Mouse (Mus musculus) CH12.LX (cell line): ENCODE measurements around the gene Tbc1d23. TPM values are rescaled to one million over a fixed set of nuclear protein-coding genes. Genes with fewer than 3 reads are reported as not detected.
A peak's percentile ranks its signal among the peaks of the same experiment; 100 is the strongest.

ENCODE experiments used
- DNase-seq: peaks from one replicate; pipeline ENCODE4 v3.0.0-alpha.2; 2013; ENCODE audit errors: extremely low read depth
- H3K27ac ChIP-seq: 2 replicates; pipeline ENCODE4 v1.5.1; 2012; ENCODE audit warnings: low read depth, mild to moderate bottlenecking, control low read depth, moderate library complexity; ENCODE audit not compliant: insufficient read depth
- H3K27me3 ChIP-seq: replicated peaks from 2 replicates; pipeline ENCODE3; 2012; ENCODE audit warnings: inconsistent platforms
- H3K36me3 ChIP-seq, 2 experiments: replicated peaks in 1 of 2; 2 replicates each; pipeline versions ENCODE3 to v1.6.1; 2012; ENCODE audit warnings: inconsistent platforms in 1 of 2, low read length in 1 of 2, mild to moderate bottlenecking in 1 of 2, mixed read lengths in 1 of 2, moderate library complexity in 1 of 2; ENCODE audit not compliant: control insufficient read depth in 1 of 2, insufficient read depth in 1 of 2
- H3K4me1 ChIP-seq, 2 experiments: 2 replicates each; pipeline ENCODE4 v1.6.1; 2012; ENCODE audit warnings: inconsistent platforms in 1 of 2, moderate library complexity in 1 of 2; ENCODE audit not compliant: insufficient read depth in 2 of 2, control insufficient read depth in 1 of 2
- H3K4me2 ChIP-seq: 2 replicates; pipeline ENCODE4 v1.6.1; 2012; ENCODE audit warnings: low read depth, mild to moderate bottlenecking, control low read depth; ENCODE audit not compliant: poor library complexity, insufficient read depth, severe bottlenecking
- H3K4me3 ChIP-seq, 3 experiments: fragments of 150-350 bp in 1 of 3; sonication (generic) in 1 of 3; replicated peaks in 1 of 3; 2 replicates each; pipeline versions ENCODE3 to v1.5.1; 2011 to 2012; ENCODE audit warnings: low read depth in 2 of 3, low read length in 2 of 3, mild to moderate bottlenecking in 2 of 3, moderate library complexity in 2 of 3, control low read depth in 1 of 3, improper control_type of control experiment in 1 of 3, inconsistent platforms in 1 of 3, mixed read lengths in 1 of 3; ENCODE audit not compliant: poor library complexity in 1 of 3
- H3K79me2 ChIP-seq: replicated peaks from 2 replicates; pipeline ENCODE4 v1.6.1; 2012; ENCODE audit warnings: mild to moderate bottlenecking, moderate library complexity; ENCODE audit not compliant: control insufficient read depth, poor library complexity, insufficient read depth, severe bottlenecking; ENCODE audit errors: extremely low read depth
- H3K9ac ChIP-seq: 2 replicates; pipeline ENCODE4 v1.6.1; 2012; ENCODE audit warnings: low read depth, mild to moderate bottlenecking, control low read depth, moderate library complexity; ENCODE audit not compliant: insufficient read depth
- H3K9me3 ChIP-seq: replicated peaks from 2 replicates; pipeline ENCODE3; 2012; ENCODE audit warnings: low read length, inconsistent platforms, mixed read lengths
- BHLHE40 ChIP-seq: IDR thresholded peaks from 2 replicates; pipeline ENCODE4 v1.6.1; 2011; ENCODE audit warnings: mild to moderate bottlenecking, low read depth, low read length, improper control_type of control experiment
- CHD1 ChIP-seq: IDR thresholded peaks from 2 replicates; pipeline ENCODE4 v1.6.1; 2012; ENCODE audit warnings: low read depth, low read length, improper control_type of control experiment, inconsistent platforms
- CHD2 ChIP-seq: IDR thresholded peaks from 2 replicates; pipeline ENCODE4 v1.6.1; 2011; ENCODE audit warnings: low read length, improper control_type of control experiment
- CTCF ChIP-seq, 2 experiments: IDR thresholded peaks in 1 of 2; conservative IDR thresholded peaks in 1 of 2; 2 replicates each; pipeline ENCODE4 v1.5.1; 2011 to 2012; ENCODE audit warnings: low read depth in 2 of 2, low read length in 2 of 2, improper control_type of control experiment in 1 of 2, inconsistent platforms in 1 of 2, mild to moderate bottlenecking in 1 of 2, moderate library complexity in 1 of 2
- E2F4 ChIP-seq: IDR thresholded peaks from 2 replicates; pipeline ENCODE4 v1.6.1; 2011; ENCODE audit warnings: low read depth, low read length, improper control_type of control experiment; ENCODE audit not compliant: insufficient replicate concordance
- ELF1 ChIP-seq: IDR thresholded peaks from 2 replicates; pipeline ENCODE4 v1.6.1; 2014; ENCODE audit warnings: low read depth, mild to moderate bottlenecking, inconsistent platforms, low read length, improper control_type of control experiment
- EP300 ChIP-seq: IDR thresholded peaks from 2 replicates; pipeline ENCODE4 v1.6.1; 2011; ENCODE audit warnings: low read length, improper control_type of control experiment
- GABPA ChIP-seq: IDR thresholded peaks from 2 replicates; pipeline ENCODE4 v1.6.1; 2012; ENCODE audit warnings: low read depth, low read length, improper control_type of control experiment, inconsistent platforms; ENCODE audit not compliant: insufficient replicate concordance
- HCFC1 ChIP-seq: IDR thresholded peaks from 2 replicates; pipeline ENCODE4 v1.6.1; 2012; ENCODE audit warnings: low read depth, mild to moderate bottlenecking, inconsistent platforms, low read length, improper control_type of control experiment
- JUN ChIP-seq: IDR thresholded peaks from 2 replicates; pipeline ENCODE4 v1.6.1; 2011; ENCODE audit warnings: low read depth, mild to moderate bottlenecking, low read length, improper control_type of control experiment, moderate library complexity; ENCODE audit not compliant: insufficient read depth
- JUND ChIP-seq: conservative IDR thresholded peaks from 2 replicates; pipeline ENCODE4 v1.6.1; 2011; ENCODE audit warnings: low read depth, low read length, improper control_type of control experiment
- MAFK ChIP-seq: IDR thresholded peaks from 2 replicates; pipeline ENCODE4 v1.6.1; 2011; ENCODE audit warnings: low read length, improper control_type of control experiment; ENCODE audit not compliant: insufficient replicate concordance
- MAX ChIP-seq: IDR thresholded peaks from 2 replicates; pipeline ENCODE4 v1.6.1; 2011; ENCODE audit warnings: low read length, improper control_type of control experiment
- MAZ ChIP-seq: IDR thresholded peaks from 2 replicates; pipeline ENCODE4 v1.6.1; 2012; ENCODE audit warnings: low read depth, mild to moderate bottlenecking, inconsistent platforms, low read length, improper control_type of control experiment, moderate library complexity
- MEF2A ChIP-seq: IDR thresholded peaks from 2 replicates; pipeline ENCODE4 v1.6.1; 2014; ENCODE audit warnings: low read depth, mild to moderate bottlenecking, inconsistent platforms, low read length, improper control_type of control experiment, borderline replicate concordance
- MXI1 ChIP-seq: IDR thresholded peaks from 2 replicates; pipeline ENCODE4 v1.6.1; 2011; ENCODE audit warnings: mild to moderate bottlenecking, low read depth, low read length, improper control_type of control experiment
- MYC ChIP-seq: IDR thresholded peaks from 2 replicates; pipeline ENCODE4 v1.6.1; 2011; ENCODE audit warnings: low read depth, mild to moderate bottlenecking, improper control_type of control experiment, low read length
- POLR2A ChIP-seq: IDR thresholded peaks from 2 replicates; pipeline ENCODE4 v1.6.1; 2011; ENCODE audit warnings: low read depth, mild to moderate bottlenecking, improper control_type of control experiment, low read length
- POLR2AphosphoS2 ChIP-seq: IDR thresholded peaks from 2 replicates; pipeline ENCODE4 v1.6.1; 2011; ENCODE audit warnings: low read depth, low read length, improper control_type of control experiment
- RAD21 ChIP-seq: IDR thresholded peaks from 2 replicates; pipeline ENCODE4 v1.6.1; 2011; ENCODE audit warnings: low read depth, mild to moderate bottlenecking, low read length, improper control_type of control experiment, moderate library complexity
- RCOR1 ChIP-seq: conservative IDR thresholded peaks from 2 replicates; pipeline ENCODE4 v1.6.1; 2012; ENCODE audit warnings: low read depth, mild to moderate bottlenecking, inconsistent platforms, low read length, improper control_type of control experiment
- TCF12 ChIP-seq: IDR thresholded peaks from 2 replicates; pipeline ENCODE4 v1.6.1; 2014; ENCODE audit warnings: low read depth, mild to moderate bottlenecking, inconsistent platforms, low read length, improper control_type of control experiment
- UBTF ChIP-seq: IDR thresholded peaks from 2 replicates; pipeline ENCODE4 v1.6.1; 2012; ENCODE audit warnings: low read depth, mild to moderate bottlenecking, inconsistent platforms, low read length, improper control_type of control experiment, moderate library complexity
- USF1 ChIP-seq: IDR thresholded peaks from 2 replicates; pipeline ENCODE4 v1.6.1; 2014; ENCODE audit warnings: low read depth, mild to moderate bottlenecking, inconsistent platforms, low read length, improper control_type of control experiment
- USF2 ChIP-seq: conservative IDR thresholded peaks from 2 replicates; pipeline ENCODE4 v1.6.1; 2011; ENCODE audit warnings: low read depth, low read length, improper control_type of control experiment
- ZC3H11A ChIP-seq: IDR thresholded peaks from 2 replicates; pipeline ENCODE4 v1.6.1; 2012; ENCODE audit warnings: low read depth, mild to moderate bottlenecking, inconsistent platforms, low read length, improper control_type of control experiment
- ZKSCAN1 ChIP-seq: IDR thresholded peaks from 2 replicates; pipeline ENCODE4 v1.6.1; 2012; ENCODE audit warnings: low read depth, inconsistent platforms, low read length, improper control_type of control experiment, borderline replicate concordance
- ZMIZ1 ChIP-seq: IDR thresholded peaks from 2 replicates; pipeline ENCODE4 v1.6.1; 2012; ENCODE audit warnings: low read depth, mild to moderate bottlenecking, inconsistent platforms, low read length, improper control_type of control experiment
- ZNF384 ChIP-seq: IDR thresholded peaks from 2 replicates; pipeline ENCODE4 v1.6.1; 2012; ENCODE audit warnings: low read depth, low read length, improper control_type of control experiment, inconsistent platforms
- dilution Hi-C: fragments of 300-500 bp; cut with MboI; formaldehyde crosslinking; loops from 2 replicates; pipeline ENCODE4 v1.14.3; 2020; ENCODE audit warnings: low sequenced_read_pairs; ENCODE audit not compliant: extremely low pct_unique_long_range_greater_than_20kb, extremely low pct_ligation_motif_present
- in situ Hi-C: fragments of 300-500 bp; cut with MboI; formaldehyde crosslinking; loops from 3 replicates; pipeline ENCODE4 v1.14.3; 2019; ENCODE audit warnings: low sequenced_read_pairs, low pct_ligation_motif_present, low pct_unique_long_range_greater_than_20kb, mixed read lengths
- polyA plus RNA-seq: library from polyadenylated mRNA; unstranded; fragments of >175 nt; gene quantifications from 2 replicates; pipeline ENCODE4 v1.2.1, GENCODE M21; 2012; ENCODE audit warnings: low read depth; ENCODE audit not compliant: insufficient read length
- total RNA-seq, 2 experiments: library from RNA; depleted of rRNA; stranded (reverse); fragments of 300-350 nt in 1 of 2; fragments of >200 nt in 1 of 2; gene quantifications; 2 replicates each; pipeline ENCODE4 v1.2.3; 2012 to 2014

The Tbc1d23 gene
- total and polyA plus RNA-seq, 3 experiments, result 21.2 to 38.8 (median 31.5) TPM

- no peak overlapping the region for H3K27ac ChIP-seq
Measured at GRCm38 (mm10) chr16:57167514-57167912, 63.8 kb downstream of the Tbc1d23 start.

DNA sequence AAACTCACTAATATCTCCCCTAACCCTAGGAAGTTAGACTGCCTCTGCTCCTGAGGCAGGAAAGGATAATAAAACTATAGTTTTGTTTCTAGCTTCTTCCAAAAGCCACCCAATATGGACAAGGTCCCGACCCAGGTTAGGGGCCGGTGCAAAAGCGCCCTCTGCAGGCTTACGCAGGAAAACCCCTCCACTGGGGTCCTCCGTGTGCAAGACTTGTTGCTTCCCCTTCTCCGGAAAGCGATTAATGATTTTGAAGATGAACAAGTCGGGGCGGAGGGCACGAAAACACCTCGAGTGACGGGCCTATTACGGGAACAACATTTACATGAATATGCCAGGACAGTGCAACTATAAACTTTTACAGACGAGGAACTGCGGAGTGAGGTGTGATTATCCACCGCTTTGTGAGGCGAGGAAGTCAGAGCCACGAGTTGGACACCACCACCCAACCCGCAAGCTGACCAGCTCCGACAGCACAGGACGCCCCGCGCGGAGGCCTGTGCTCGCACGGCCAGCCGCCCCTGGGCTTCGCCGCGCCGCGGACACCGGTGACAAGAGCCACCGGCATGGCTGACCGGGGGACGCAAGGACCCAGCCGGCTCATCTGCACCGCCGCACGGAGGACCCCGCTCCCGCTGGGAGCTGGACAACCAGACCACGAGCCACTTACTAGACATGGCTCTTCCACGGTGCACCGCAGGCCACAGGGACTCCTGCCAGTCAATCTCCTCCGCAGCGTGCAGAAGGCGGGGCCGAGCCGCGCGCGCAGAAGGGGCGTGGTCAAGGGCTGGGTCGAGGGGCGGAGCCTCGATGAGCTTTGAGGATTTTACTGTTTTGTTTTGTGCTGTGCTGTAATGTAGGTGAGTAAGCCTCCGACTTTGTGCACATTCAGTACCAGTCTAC is 64.4 kb downstream of the Tbc1d23 start, which contains the start of gene Nit2:
Nit2 (minus strand) TSS at position 731 of the 903 bp plus-strand sequence.
- Histone ChIP-seq H3K4me1 (peaks cover 5 to 28% of the 10 kb centered on the region in 2 experiments), H3K4me3 (peak within 1 kb of the TSS; percentile 83 to 96 (median 88)), H3K9ac (peak within 1 kb of the TSS; percentile 82), H3K27me3 (no peaks in the 10 kb centered on the region), H3K27ac (peak within 1 kb of the TSS; percentile 80), H3K79me2 (peaks cover 10% of the 10 kb centered on the region), H3K9me3 (no peaks in the 10 kb centered on the region), H3K36me3 (peaks cover 24 to 67% of the 10 kb centered on the region in 2 experiments), H3K4me2 (peak within 1 kb of the TSS; percentile 66; the same call in 1 of the 2 replicates)
- in situ Hi-C loops, result loop anchor here (5.0 kb wide), 1 partner anchor 45 kb away; the partner anchor contains the start of gene Tomm70a
- DNase-seq, result peak; percentile 91
- dilution Hi-C loops, result no loop called here
- TF ChIP-seq MAFK (no peak), RCOR1 (no peak), BHLHE40 (peak; percentile 22; the same call in 1 of the 2 replicates), CHD1 (0 out of 2 replicates have a peak, but pooled peaks have one; percentile 85), ZNF384 (no peak), JUND (no peak), GABPA (no peak), MXI1 (peak; percentile 73; the same call in 1 of the 2 replicates), MAX (peak; percentile 67; the same call in 1 of the 2 replicates), ZKSCAN1 (no peak), CTCF (conservative IDR thresholded peaks at IDR 0.05 in 1 of 2, IDR thresholded peaks at IDR 0.05 in 1 of 2; ENCODE audit: low read depth in 2 of 2, low read length in 2 of 2) (peak; percentile 93 to 94), USF2 (no peak), MAZ (0 out of 2 replicates have a peak, but pooled peaks have one; percentile 52), MEF2A (0 out of 2 replicates have a peak, but pooled peaks have one; percentile 21), RAD21 (peak; percentile 80), USF1 (no peak), E2F4 (no peak), UBTF (0 out of 2 replicates have a peak, but pooled peaks have one; percentile 22), POLR2AphosphoS2 (peak; percentile 83), ZC3H11A (no peak), JUN (no peak), ELF1 (peak; percentile 34; the same call in 1 of the 2 replicates), ZMIZ1 (peak; percentile 65; the same call in 1 of the 2 replicates), TCF12 (peak; percentile 56), HCFC1 (peak; percentile 58), POLR2A (peak; percentile 94), CHD2 (no peak), EP300 (no peak)

More at GRCm38 (mm10) chr16:57167514-57167912, 63.8 kb downstream of the Tbc1d23 start:
- dilution Hi-C loops, result no loop called here
- Histone ChIP-seq H3K9ac (peak overlapping the region; percentile 10; the same call in 1 of the 2 replicates), H3K27me3 (no peaks in the 10 kb centered on the region), H3K79me2 (peaks cover 10% of the 10 kb centered on the region), H3K4me1 (peaks cover 5 to 28% of the 10 kb centered on the region in 2 experiments), H3K4me2 (peak overlapping the region; percentile 66; the same call in 1 of the 2 replicates), H3K36me3 (peaks cover 22 to 65% of the 10 kb centered on the region in 2 experiments), H3K9me3 (no peaks in the 10 kb centered on the region), H3K4me3 (peak overlapping the region in 2 of 3 experiments; percentile 83 to 96)
- TF ChIP-seq MYC (no peak), MEF2A (peak; percentile 12; the same call in 1 of the 2 replicates)
- DNase-seq, result no peak
- in situ Hi-C loops, result loop anchor here (5.0 kb wide), 1 partner anchor 45 kb away; the partner anchor contains the start of gene Tomm70a
